Mouse (Mus musculus): ENCODE measurements at regions not wholly inside any gene's neighbourhood (a gene's known extent, or its start where the extent isn't known, plus 50 kb on each side); places are given as distances from the start of the nearest gene placed in this dataset.

DNA sequence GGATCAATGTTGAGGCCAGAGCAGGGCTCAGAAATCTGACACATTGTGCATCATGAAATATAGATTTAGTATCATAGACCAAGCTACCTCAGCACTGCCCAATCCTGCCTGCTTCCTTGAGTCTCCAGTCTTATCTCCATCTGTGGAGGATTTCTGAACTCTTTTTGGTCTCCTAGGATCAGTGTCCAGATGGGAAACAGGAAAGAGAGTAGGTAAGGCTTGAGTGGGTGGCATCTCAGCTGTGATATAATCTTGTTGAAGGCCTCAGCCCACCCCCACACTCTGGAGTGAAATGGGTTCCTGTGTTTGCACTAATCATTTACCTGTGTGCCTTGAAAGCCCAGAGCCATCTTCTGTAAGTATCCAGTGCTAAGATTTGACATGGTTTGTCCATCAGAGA is 74.3 kb upstream of the Aff3 start:
- intact Hi-C loops (cut with DNase I), result no loop called here
- no peak for DNase-seq

DNA sequence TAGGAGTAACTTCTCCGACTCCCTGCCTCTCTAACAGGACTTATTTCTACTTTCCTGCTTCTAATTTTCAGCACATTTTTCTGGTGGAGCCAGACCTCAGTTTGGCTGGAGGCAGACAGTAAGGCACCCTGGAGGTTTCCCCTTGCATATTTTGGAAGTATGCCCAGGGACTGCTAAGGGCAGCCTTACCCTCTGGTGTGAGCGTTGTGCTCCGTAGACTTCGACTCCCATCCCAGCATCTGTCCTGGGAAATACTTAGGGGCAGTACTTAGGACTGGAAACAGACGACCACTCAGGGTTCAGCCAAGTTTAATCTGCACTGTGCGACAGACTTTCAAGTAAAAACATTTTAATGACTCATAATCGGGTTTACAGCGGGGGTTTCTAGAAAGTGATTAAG is 71.0 kb upstream of the Aff3 start:
- intact Hi-C loops (cut with DNase I), result no loop called here
- DNase-seq, result peak in 1 of 2 experiments; percentile 26

GRCm38 (mm10) chr1:38733201-38733600 is 68.4 kb upstream of the Aff3 start:
- DNase-seq, result no peak
- intact Hi-C loops (cut with DNase I), result no loop called here

- no peak for DNase-seq
Observed at GRCm38 (mm10) chr1:38729977-38730782, 65.4 kb upstream of the Aff3 start.

DNA sequence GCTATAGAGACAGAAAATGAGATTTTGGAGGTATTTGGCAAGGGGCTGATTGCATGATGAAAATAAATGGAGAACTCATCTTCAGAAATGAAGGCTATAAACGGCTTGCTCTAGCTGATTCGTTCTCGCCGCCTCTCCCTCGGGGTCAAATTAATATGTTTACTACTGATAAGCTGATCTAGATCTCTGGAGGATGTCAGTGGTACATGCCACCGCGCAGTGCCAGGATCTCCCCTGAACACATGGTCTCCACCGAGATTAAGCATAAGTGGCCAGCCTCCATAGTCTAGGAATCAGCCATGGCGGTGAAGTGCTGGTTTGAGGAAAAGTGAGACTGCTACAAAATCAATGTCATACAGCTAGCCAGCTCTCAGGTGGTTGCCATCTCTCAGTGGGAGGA is 61.0 kb upstream of the Aff3 start:
- intact Hi-C loops (cut with DNase I), result no loop called here
- DNase-seq, result no peak

More at GRCm38 (mm10) chr1:38729977-38730782, 65.4 kb upstream of the Aff3 start:
- intact Hi-C loops (cut with DNase I), result no loop called here

DNA sequence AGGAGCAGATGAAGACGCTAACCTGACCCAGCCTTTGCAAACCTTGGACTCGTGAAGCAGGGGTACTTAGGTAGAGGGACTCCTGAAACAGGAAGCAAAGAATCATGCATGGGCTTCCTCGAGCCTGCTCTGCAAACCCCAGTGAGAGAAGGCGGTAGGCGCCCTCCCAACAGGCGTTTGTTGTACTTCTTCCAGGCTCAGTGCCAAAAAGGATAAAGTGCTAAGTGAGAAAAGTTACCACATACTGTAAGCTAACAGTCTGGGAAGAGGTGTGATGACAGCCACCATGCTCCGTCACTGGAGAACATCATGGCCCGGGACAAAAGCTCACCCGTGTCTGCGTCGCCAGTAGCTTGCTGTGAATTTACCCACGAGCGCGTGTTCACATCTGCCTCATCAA is 59.9 kb upstream of the Aff3 start:
- DNase-seq, result no peak
- intact Hi-C loops (cut with DNase I), result loop anchor here (5.0 kb wide), 1 partner anchor 43 kb away; no protein-coding TSS in a partner anchor

- intact Hi-C loops (cut with DNase I), result loop anchor here (5.0 kb wide), 1 partner anchor 45 kb away; no protein-coding TSS in a partner anchor
- DNase-seq, result no peak
Observed at GRCm38 (mm10) chr1:38722155-38722554, 57.4 kb upstream of the Aff3 start.

DNA sequence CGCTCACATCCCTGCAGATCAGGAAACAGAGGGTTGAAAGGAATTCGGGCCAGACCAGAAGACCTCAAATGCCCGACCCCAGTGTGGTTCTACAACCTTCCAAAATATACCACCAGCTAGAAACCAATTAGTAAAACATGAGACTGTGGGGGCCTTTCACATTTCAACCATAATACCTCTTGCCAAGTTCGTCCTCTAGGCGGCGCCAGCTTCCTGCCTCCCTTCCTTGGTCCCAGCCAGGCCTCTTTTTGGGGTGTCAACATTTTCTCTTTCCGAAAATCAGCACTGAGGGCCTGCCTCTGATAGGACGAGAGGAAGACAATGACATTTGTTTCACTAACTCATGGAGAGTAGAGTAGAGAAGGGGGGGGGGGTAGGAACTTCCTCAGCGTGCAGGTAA is 55.5 kb upstream of the Aff3 start:
- intact Hi-C loops (cut with DNase I), result loop anchor here (5.0 kb wide), 1 partner anchor 47 kb away; no protein-coding TSS in a partner anchor
- DNase-seq, result no peak

GRCm38 (mm10) chr1:38715621-38716020 is 50.9 kb upstream of the Aff3 start:
- DNase-seq, result no peak
- intact Hi-C loops (cut with DNase I), result no loop called here

Data from heart, postnatal 14 days (tissue).